Mouse (Mus musculus) limb, embryonic 10.5 days (tissue): ENCODE results near the gene Gfral. TPM values are rescaled to one million over a fixed set of nuclear protein-coding genes. Genes with fewer than 3 reads are reported as not detected.
"Not testable (repeated sequence)": the region's sequence is repeated elsewhere in the genome, so short reads cannot be mapped to it uniquely, and the experiment has no call there.

Experiments used
- DNase-seq: peaks from one replicate; pipeline ENCODE4 v3.0.0-alpha.2; 2017; ENCODE audit warnings: low spot score
- H3K27ac ChIP-seq: fragments of 300-500 bp; sonication (generic); 2 replicates; pipeline ENCODE4 v1.5.1; 2016; ENCODE audit warnings: mild to moderate bottlenecking
- H3K27me3 ChIP-seq: fragments of 300-500 bp; sonication (generic); 2 replicates; pipeline ENCODE4 v1.6.1; 2016; ENCODE audit warnings: low read depth, mild to moderate bottlenecking; ENCODE audit not compliant: poor library complexity, severe bottlenecking
- H3K36me3 ChIP-seq: fragments of 300-500 bp; sonication (generic); 2 replicates; pipeline ENCODE4 v1.6.1; 2016; ENCODE audit warnings: mild to moderate bottlenecking, moderate library complexity
- H3K4me1 ChIP-seq: fragments of 300-500 bp; sonication (generic); 2 replicates; pipeline ENCODE4 v1.6.1; 2016
- H3K4me3 ChIP-seq: fragments of 300-500 bp; sonication (generic); 2 replicates; pipeline ENCODE4 v1.5.1; 2016; ENCODE audit warnings: mild to moderate bottlenecking, moderate library complexity
- H3K9me3 ChIP-seq: fragments of 300-500 bp; sonication (generic); replicated peaks from 2 replicates; pipeline ENCODE4 v1.6.1; 2016; ENCODE audit warnings: mild to moderate bottlenecking
- WGBS: fragments of 180-500 bp; shearing (Covaris S2); methylation state at CpG from one replicate; pipeline ENCODE4 v1.1.7; 2016; 5-methylcytosine and 5-hydroxymethylcytosine counted together
- polyA plus RNA-seq: library from polyadenylated mRNA; unstranded; fragments of >200 nt; fragmentation: Nextera tagmentation; extraction: Ambion mirVana; gene quantifications from 2 replicates; pipeline ENCODE4 v1.2.1, GENCODE M21; 2016

Gfral gene
- polyA plus RNA-seq, 1 experiment from 2014 or later: not detected

- no peak for DNase-seq
- H3K9me3 ChIP-seq: no peaks in the 10 kb centered on the region
- H3K4me3 ChIP-seq: no peak overlapping the region
- H3K27me3 ChIP-seq: no peaks in the 10 kb centered on the region
- no peak overlapping the region for H3K27ac ChIP-seq
- no peaks in the 10 kb centered on the region for H3K36me3 ChIP-seq
- 81% methylated on average over 4 of the region's 4 CpGs for WGBS
- 0 out of 2 replicates have a peak, but pooled peaks cover 3% of the 10 kb centered on the region for H3K4me1 ChIP-seq
Measured at GRCm38 (mm10) chr9:76196917-76197316, 16.5 kb downstream of the Gfral start.

- H3K27me3 ChIP-seq: no peaks in the 10 kb centered on the region
- 0 out of 2 replicates have a peak, but pooled peaks cover 3% of the 10 kb centered on the region for H3K4me1 ChIP-seq
- H3K9me3 ChIP-seq: no peaks in the 10 kb centered on the region
- no peaks in the 10 kb centered on the region for H3K36me3 ChIP-seq
- no peak overlapping the region for H3K27ac ChIP-seq
- no peak for DNase-seq
- H3K4me3 ChIP-seq: no peak overlapping the region
Measured at GRCm38 (mm10) chr9:76179221-76179620, 34.2 kb downstream of the Gfral start.

DNA sequence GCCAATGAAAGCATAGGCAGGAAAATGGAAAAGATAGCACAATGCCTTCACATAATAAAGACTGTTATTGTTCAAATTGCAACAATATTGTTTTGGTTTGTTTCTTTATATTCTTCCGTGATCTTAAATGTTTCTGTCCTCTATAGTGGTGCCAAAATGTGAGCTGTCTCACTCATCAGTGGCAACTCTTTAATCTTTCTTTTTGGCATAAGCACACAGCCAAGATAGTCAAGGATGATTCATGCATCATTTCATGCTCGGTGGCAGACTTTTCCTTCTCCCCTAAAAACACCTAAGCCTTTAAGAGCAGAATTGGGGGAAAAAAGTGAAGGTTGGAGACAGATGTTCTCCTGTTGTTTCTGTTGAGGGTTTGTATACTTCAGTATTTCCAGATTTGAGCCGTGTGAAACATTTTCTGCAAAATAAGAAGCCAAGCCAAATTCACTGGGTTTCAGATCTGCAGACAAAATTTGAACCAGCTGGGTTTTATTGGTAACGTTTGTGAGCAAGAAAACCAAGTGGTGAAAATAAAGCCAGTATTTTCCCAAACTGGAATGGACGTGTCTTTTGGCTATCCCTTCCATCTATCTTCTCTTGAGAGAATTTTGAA is 40.7 kb downstream of the Gfral start:
- WGBS: 70% methylated on average over 5 of the region's 5 CpGs
- H3K36me3 ChIP-seq: no peaks in the 10 kb centered on the region
- H3K9me3 ChIP-seq: no peaks in the 10 kb centered on the region

DNA sequence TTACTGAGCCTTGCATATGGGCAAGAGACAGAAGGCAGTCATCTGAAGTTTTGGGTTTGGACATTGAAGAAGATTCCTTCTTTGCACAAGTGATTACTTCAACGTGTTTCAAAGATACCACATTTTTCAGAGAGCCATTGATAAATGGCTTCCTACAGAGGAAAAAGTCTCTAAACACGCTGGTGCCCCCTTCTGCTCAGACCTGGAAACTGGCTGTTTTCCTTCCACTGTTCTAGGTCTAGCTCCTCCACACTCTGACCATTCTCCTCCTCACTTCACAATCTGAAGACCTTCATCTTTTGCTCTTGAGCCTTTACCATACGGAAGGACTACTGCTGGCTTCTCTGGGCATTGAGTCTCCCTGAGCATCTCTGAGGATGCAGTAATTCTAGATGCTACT is 45.1 kb downstream of the Gfral start:
- Histone ChIP-seq H3K9me3 (no peaks in the 10 kb centered on the region), H3K27ac (no peak overlapping the region), H3K36me3 (no peaks in the 10 kb centered on the region), H3K4me3 (no peak overlapping the region), H3K4me1 (no peaks in the 10 kb centered on the region), H3K27me3 (no peaks in the 10 kb centered on the region)
- no peak for DNase-seq
- WGBS: 53% methylated on average over 3 of the region's 3 CpGs

More for the DNA sequence above, 40.7 kb downstream of the Gfral start:
- no peak for DNase-seq
- Histone ChIP-seq H3K4me3 (no peak overlapping the region), H3K4me1 (0 out of 2 replicates have a peak, but pooled peaks cover 3% of the 10 kb centered on the region), H3K27me3 (no peaks in the 10 kb centered on the region), H3K27ac (no peak overlapping the region)

DNA sequence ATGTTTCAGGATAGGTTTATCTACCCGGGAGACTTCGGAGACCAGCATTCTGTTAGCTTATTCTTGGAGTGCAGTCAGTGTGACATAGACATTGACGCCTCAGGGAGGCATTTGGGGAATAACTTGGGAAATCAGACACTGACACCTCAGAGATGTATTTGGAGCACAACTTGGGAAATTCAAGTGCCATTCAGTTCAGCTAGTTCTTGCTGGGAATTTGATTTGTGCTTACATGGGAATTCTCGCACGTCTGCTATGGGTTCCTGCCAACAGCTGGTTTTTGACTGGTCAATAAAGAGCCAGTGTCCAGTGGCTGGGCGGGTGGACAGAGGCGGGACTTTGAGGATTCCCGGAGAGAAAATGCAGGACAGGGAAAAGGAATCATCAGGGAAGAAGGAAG is 51.0 kb downstream of the Gfral start:
- no peak overlapping the region for H3K4me3 ChIP-seq
- DNase-seq: no peak
- 77% methylated on average over 8 of the region's 8 CpGs for WGBS
- no peaks in the 10 kb centered on the region for H3K9me3 ChIP-seq
- H3K36me3 ChIP-seq: no peaks in the 10 kb centered on the region
- H3K27me3 ChIP-seq: no peaks in the 10 kb centered on the region
- H3K4me1 ChIP-seq: no peaks in the 10 kb centered on the region
- no peak overlapping the region for H3K27ac ChIP-seq

- DNase-seq: no peak
- no peak overlapping the region for H3K4me3 ChIP-seq
- no peaks in the 10 kb centered on the region for H3K27me3 ChIP-seq
- no peaks in the 10 kb centered on the region for H3K4me1 ChIP-seq
- H3K9me3 ChIP-seq: no peaks in the 10 kb centered on the region
- H3K27ac ChIP-seq: no peak overlapping the region
- H3K36me3 ChIP-seq: no peaks in the 10 kb centered on the region
- 70% methylated on average over 3 of the region's 3 CpGs for WGBS
Measured at GRCm38 (mm10) chr9:76145593-76145992, 67.9 kb downstream of the Gfral start.

GRCm38 (mm10) chr9:76138378-76139109 is 74.9 kb downstream of the Gfral start:
- Histone ChIP-seq H3K27me3 (no peaks in the 10 kb centered on the region), H3K9me3 (no peaks in the 10 kb centered on the region), H3K27ac (no peak overlapping the region), H3K36me3 (no peaks in the 10 kb centered on the region), H3K4me1 (no peaks in the 10 kb centered on the region), H3K4me3 (no peak overlapping the region)
- no peak for DNase-seq
- 83% methylated on average over 3 of the region's 3 CpGs for WGBS

DNA sequence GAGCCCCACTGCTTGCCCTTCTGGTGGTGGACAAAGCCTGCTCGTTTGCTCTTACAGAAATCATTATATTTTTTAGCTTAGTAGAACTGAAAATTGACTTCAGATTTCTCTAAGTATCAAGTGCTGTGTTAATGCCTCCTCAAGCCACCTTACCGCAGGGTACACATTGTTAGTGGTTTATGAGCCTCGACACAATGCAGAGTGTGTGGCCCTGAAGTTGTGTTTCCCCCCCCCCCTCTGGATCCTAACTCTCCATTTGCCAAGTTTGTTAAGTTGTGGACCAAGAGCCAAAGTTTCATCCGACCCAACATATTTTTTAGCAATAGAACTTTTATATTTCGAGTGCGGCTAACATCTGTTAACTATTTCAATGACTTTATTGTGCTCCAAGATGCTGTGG is 79.4 kb downstream of the Gfral start:
- Histone ChIP-seq H3K9me3 (no peaks in the 10 kb centered on the region), H3K4me3 (no peak overlapping the region), H3K27ac (no peak overlapping the region), H3K27me3 (no peaks in the 10 kb centered on the region), H3K36me3 (no peaks in the 10 kb centered on the region), H3K4me1 (no peaks in the 10 kb centered on the region)
- DNase-seq: no peak
- 89% methylated on average over 6 of the region's 6 CpGs for WGBS

DNA sequence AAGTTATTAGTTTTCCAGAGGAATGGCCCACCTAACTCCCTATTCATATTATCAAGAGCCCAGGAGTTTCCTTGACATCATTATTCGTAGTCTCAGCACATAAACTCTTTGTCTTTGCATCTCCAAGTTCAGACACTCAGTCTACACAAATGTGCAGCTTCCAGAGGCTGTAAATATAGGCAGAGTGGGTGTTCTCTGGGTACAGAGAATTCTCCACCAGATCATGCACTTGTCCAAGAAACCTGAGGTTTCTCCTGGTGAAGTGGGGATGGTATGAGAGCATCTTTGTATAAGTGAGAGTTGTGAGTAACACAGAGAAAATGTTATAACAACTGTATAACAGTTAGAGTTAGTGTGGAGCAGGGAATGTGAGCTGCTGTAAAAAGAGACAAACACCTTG is 84.1 kb downstream of the Gfral start:
- H3K27ac ChIP-seq: no peak overlapping the region
- WGBS: 70% methylated on average over 1 of the region's 1 CpGs

GRCm38 (mm10) chr9:76124249-76124648 is 89.2 kb downstream of the Gfral start:
- H3K36me3 ChIP-seq: no peaks in the 10 kb centered on the region
- WGBS: 83% methylated on average over 4 of the region's 4 CpGs

More for the DNA sequence above, 84.1 kb downstream of the Gfral start:
- no peaks in the 10 kb centered on the region for H3K36me3 ChIP-seq
- H3K9me3 ChIP-seq: no peaks in the 10 kb centered on the region
- H3K27me3 ChIP-seq: no peaks in the 10 kb centered on the region
- H3K4me1 ChIP-seq: no peaks in the 10 kb centered on the region
- H3K4me3 ChIP-seq: no peak overlapping the region
- DNase-seq: no peak

GRCm38 (mm10) chr9:76122888-76123287 is 90.6 kb downstream of the Gfral start:
- H3K27ac ChIP-seq, H3K36me3 ChIP-seq, H3K4me3 ChIP-seq, H3K27me3 ChIP-seq, H3K9me3 ChIP-seq, H3K4me1 ChIP-seq: not testable (repeated sequence)
- DNase-seq: peak; percentile 66
- WGBS: 3% methylated on average over 2 of the region's 2 CpGs

More at GRCm38 (mm10) chr9:76124249-76124648, 89.2 kb downstream of the Gfral start:
- no peak overlapping the region for H3K27ac ChIP-seq
- H3K4me3 ChIP-seq: no peak overlapping the region
- no peak for DNase-seq
- H3K9me3 ChIP-seq: no peaks in the 10 kb centered on the region
- H3K27me3 ChIP-seq: no peaks in the 10 kb centered on the region
- H3K4me1 ChIP-seq: no peaks in the 10 kb centered on the region
